Mouse (Mus musculus): ENCODE data around the gene Polg2.

DNA sequence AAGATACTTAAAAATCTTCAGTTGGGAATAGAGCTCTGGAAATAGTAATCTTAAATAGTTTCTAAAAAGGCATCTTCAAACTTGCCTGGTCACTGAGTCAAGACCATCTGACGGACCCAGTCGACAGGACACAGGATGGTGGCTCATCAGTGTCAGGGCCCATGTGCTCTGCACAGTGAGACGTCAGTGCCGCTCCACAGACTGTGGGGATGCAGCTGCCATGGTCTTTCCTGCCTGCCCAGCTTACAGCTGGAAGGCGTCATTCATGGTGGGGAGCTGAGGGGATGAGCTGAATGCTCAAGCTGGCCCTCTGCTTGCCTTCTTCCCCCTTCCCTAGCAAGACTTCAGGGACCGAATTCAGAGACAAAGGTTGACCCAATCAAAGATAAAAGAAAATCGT, 37.0 kb upstream of the Polg2 start:
- TF ChIP-seq CTCF (conservative IDR thresholded peaks at IDR 0.05; ENCODE audit: low read length), result no peak
- no peak for TF ChIP-seq POU5F1 (IDR thresholded peaks at IDR 0.05; ENCODE audit: borderline replicate concordance, low read length)
- TF ChIP-seq NANOG (IDR thresholded peaks at IDR 0.05; ENCODE audit: borderline replicate concordance, low read length), result no peak

All from E14TG2a.4 (cell line).